Mouse (Mus musculus) adrenal gland, postnatal 14 days (tissue): ENCODE results near the gene Cldn4. TPM values are rescaled to one million over a fixed set of nuclear protein-coding genes. Genes with fewer than 3 reads are reported as not detected.
A peak's percentile ranks its signal among the peaks of the same experiment; 100 is the strongest.

Experiments
- DNase-seq: peaks from one replicate; pipeline ENCODE4 v3.0.0; 2021; ENCODE audit warnings: mixed read lengths
- total RNA-seq: library from RNA; stranded (reverse); gene quantifications from 2 replicates; pipeline ENCODE4 v1.2.3, GENCODE M21; 2021

The Cldn4 gene
- total RNA-seq, 1 experiment from 2014 or later, result not detected

- peak; percentile 93 for DNase-seq
Measured at GRCm38 (mm10) chr5:134932179-134932902, 14.4 kb downstream of the Cldn4 start, which contains the start of gene Mettl27. Mettl27 (plus strand) TSS chr5:134932368.

DNA sequence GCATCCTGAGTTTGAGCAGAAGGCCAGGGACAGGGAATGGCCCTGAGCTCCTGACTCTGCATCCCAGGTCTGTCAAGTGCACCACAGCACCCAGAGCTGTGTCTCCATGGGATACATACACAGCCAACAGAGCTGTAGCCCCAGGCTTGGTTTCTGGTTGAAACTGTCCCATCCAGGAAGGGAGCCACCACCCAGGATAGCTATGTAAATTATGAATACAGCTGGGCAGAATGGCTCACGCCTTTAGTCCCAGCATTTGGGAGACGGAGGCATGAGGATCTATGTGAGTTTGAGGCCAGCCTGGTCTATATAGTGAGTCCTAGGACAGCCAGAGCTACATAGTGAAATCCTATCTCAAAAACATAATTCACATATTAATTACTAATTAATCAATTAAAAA, 16.7 kb downstream of the Cldn4 start:
- DNase-seq, result no peak

DNA sequence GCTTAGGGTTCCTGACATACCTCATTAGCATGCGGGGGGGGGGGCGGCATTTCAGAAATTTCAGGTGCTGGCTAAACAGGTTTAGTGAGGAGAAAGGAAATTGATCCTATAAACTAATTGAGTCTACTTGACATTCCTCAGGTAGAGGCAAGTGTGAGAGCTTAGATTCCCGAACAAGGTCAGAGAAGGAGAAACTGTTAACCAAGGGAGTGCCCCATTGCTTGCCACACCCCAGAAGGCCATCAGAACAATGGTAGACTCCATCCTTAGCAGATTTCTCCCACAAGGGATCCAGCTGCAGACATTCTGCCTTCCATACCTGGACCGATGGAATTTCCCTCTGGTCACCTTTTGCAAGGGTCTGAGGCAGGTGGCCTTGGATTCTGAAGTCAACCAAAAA, 20.0 kb downstream of the Cldn4 start:
- DNase-seq, result no peak

GRCm38 (mm10) chr5:134923141-134923540, 23.6 kb downstream of the Cldn4 start:
- no peak for DNase-seq

GRCm38 (mm10) chr5:134921106-134921505, 25.6 kb downstream of the Cldn4 start:
- no peak for DNase-seq

DNA sequence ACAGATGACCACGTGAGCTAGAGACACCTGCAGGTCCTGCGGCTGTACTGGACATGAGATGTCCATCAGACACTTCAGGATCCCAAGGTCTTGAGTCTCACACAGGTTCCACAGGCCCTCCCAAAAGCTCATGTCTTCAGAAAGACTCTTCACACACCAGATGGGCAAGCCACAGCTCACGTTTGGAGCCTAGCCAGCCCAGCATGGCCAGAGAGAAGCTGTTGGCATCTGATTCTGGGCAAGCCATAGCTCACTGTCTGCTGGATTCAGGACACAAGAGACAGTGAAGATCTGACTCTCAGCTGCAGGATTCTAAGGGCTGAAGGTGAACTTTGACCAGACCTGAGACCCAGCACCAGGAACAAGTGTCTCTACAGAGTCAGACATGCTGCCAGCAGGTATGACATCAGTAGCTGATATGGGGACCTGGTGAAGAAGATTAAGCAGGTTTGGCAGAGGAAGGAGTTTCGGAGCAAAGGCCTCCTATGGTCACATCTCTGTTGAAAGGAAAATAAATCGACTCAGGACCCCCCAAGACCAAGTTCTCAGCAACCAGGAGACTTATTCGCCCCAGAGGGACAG, 26.5 kb downstream of the Cldn4 start:
- DNase-seq, result no peak

DNA sequence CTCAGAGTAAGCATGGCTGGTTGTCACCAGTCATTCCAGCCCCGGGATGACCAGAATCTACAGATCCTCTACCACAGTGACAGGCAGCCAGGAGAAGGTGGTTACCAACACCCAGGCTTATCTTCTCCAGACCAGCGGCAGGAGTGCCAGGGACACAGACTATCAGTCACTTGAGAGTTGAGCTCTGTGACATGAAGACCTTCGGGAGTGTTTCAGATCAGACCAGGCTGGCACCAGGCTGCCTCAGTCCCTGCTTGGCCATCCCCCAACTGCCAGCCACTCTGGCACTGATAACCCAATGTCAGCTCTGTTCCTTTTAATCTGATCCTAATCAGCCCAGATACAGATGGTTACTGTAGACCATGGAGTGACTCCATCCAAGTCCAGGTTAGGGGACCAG, 27.6 kb downstream of the Cldn4 start:
- peak; percentile 39 for DNase-seq

DNA sequence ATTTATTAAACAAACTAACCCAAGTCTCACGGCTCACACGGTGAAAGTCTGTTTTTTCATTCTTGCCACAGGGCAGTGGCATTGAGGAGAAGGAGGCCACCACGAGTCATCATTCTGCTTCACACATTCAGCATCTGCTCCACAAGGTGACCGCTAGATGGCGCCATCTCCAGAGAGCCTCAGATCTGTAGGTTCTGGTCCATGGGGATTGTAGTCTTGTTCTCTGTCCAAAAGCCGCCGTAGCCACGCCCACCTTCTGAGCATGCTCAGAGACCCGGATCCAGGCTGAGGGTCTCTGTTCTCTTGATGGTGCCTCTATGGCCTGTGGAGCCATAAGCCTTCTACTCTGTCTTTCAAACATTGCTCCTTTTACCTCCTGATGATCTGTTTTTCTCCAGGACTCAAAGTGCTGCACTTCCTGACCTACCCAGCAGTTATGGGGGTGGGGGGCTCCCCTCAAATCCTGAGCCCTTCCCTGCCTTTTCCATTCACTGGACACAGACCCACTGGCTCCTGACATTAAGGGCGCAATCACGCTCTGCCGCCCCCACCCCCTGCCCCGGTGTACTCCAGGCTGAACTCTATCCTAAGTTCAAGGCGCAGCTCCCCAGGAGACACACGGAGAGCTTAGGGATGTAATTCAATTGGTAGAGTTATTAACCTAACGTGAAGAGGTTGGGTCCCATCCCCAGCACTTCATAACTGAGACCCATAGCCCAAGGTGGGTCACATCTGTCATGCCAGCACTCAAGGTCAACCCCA, 28.5 kb downstream of the Cldn4 start:
- peak; percentile 87 for DNase-seq

GRCm38 (mm10) chr5:134915311-134915710, 31.4 kb downstream of the Cldn4 start, which contains the start of gene Cldn13:
Cldn13 (minus strand) TSS chr5:134915526.
- no peak for DNase-seq

GRCm38 (mm10) chr5:134914510-134914909, 32.2 kb downstream of the Cldn4 start:
- DNase-seq, result no peak

DNA sequence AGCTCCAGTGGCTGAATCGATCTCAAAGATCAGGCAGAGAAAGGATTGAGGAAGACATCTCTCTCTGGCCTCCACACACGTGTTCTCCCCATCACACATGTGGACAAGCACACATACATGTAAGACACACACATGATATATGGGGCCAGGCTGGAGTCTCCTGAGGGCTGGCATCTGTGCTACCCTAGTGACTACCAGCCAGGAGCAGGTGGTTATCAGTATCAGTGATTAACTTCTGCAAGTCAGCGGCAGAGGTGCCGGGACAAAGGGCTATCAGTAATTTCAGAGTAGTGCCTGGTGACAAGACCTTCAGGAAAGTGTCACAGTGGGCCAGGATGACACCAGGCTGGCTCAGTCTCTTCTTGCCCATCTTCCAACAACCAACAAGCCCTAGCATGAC, 33.0 kb downstream of the Cldn4 start:
- no peak for DNase-seq

DNA sequence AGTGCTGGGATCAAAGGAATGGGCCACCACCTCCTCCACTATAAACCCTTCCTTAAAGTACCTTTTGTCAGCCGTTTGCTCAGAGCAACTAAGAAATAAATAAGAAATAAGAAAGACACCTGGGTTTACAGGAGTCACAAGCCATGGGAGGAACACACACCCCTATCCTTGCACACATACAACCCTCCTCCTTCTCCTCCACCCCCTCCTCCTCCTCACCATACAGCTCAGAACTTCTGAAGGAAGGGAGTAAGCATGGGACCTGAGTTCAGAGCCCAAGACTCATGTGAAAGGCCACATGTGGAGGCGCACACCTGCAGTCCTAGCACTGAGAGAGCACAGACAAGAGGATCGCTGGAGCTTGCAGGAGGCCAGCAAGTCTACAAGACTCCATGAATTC, 33.4 kb downstream of the Cldn4 start:
- no peak for DNase-seq

GRCm38 (mm10) chr5:134911901-134912300, 34.8 kb downstream of the Cldn4 start:
- DNase-seq, result no peak

GRCm38 (mm10) chr5:134907135-134907534, 39.6 kb downstream of the Cldn4 start:
- DNase-seq, result peak; percentile 96

- no peak for DNase-seq
Measured at GRCm38 (mm10) chr5:134906633-134907032, 40.1 kb downstream of the Cldn4 start, which contains the start of gene Tmem270. Tmem270 (minus strand) TSS chr5:134906733.

- DNase-seq, result no peak
Measured at GRCm38 (mm10) chr5:134901644-134902027, 45.1 kb downstream of the Cldn4 start.

GRCm38 (mm10) chr5:134901012-134901643, 45.6 kb downstream of the Cldn4 start:
- peak; percentile 73 for DNase-seq

- DNase-seq, result no peak
Measured at GRCm38 (mm10) chr5:134897596-134897995, 49.1 kb downstream of the Cldn4 start.

- no peak for DNase-seq
Measured at GRCm38 (mm10) chr5:134896965-134897364, 49.8 kb downstream of the Cldn4 start.

- DNase-seq, result no peak
Measured at GRCm38 (mm10) chr5:134895291-134895690, 51.4 kb downstream of the Cldn4 start.
